15 mouse cellular contexts compared by ENCODE assay signal in genomic region chr17:48433006-48433655, GRCm38 (mm10). TPM values are rescaled to one million over a fixed set of nuclear protein-coding genes. Genes with fewer than 3 reads are reported as not detected.
DNase-seq lines count a peak whose midpoint lies in the region; ATAC-seq and TF ChIP-seq lines count a peak whose summit lies in the region.
"Had no signal": no experiment of that assay in that cellular context is flagged by ENCODE, and none has a peak within 500 bp of the region (broad histone marks: within the 10 kb centered on the region; RNA-seq: fewer than 3 reads in every experiment).

No protein-coding gene starts in this region.

- no peaks in the 10 kb centered on the region for H3K27me3 ChIP-seq in heart, embryonic 12.5 days (replicated peaks)
- H3K27me3 ChIP-seq in midbrain, embryonic 10.5 days (ENCODE audit: low read depth, poor library complexity, severe bottlenecking) = no peaks in the 10 kb centered on the region
- no peaks in the 10 kb centered on the region for H3K27me3 ChIP-seq in midbrain, embryonic 13.5 days
- no peaks in the 10 kb centered on the region for H3K27me3 ChIP-seq in myocyte (ENCODE audit: control insufficient read depth, insufficient read depth, insufficient read length)
- H3K27me3 ChIP-seq: forebrain, embryonic 13.5 days; neural tube, embryonic 12.5 days had no signal

- H3K27ac ChIP-seq in heart, embryonic 12.5 days (ENCODE audit: poor library complexity, severe bottlenecking) = peak overlapping the region; percentile 98
- H3K27ac ChIP-seq in midbrain, embryonic 10.5 days (replicated peaks) = 0 out of 2 replicates have a peak overlapping the region, but pooled peaks have one; percentile 50
- no peak overlapping the region for H3K27ac ChIP-seq in midbrain, embryonic 13.5 days
- no peak overlapping the region for H3K27ac ChIP-seq in left cerebral cortex, adult 2 months
- H3K27ac ChIP-seq: forebrain, embryonic 13.5 days; neural tube, embryonic 12.5 days had no signal

- no peak for TF ChIP-seq CTCF in left cerebral cortex, adult 2 months (IDR thresholded peaks at IDR 0.05)

- no peak for TF ChIP-seq POLR2A in myocyte (IDR thresholded peaks at IDR 0.05; ENCODE audit: insufficient read length, low read depth)

- intact Hi-C loops in heart, postnatal 25 days (cut with DNase I) = no loop called here
- intact Hi-C loops in left cerebral cortex, adult 2 months (cut with DNase I) = no loop called here

- no peak overlapping the region for H3ac ChIP-seq in myocyte (ENCODE audit: control insufficient read depth, insufficient read length)

- DNase-seq in heart, postnatal 25 days (ENCODE audit: low spot score) = no peak
- no peak for DNase-seq in midbrain, embryonic 10.5 days (ENCODE audit: low spot score)
- DNase-seq in ZHBTc4 (ENCODE audit: low read depth, low spot score) = peak; percentile 68
- no peak for DNase-seq in left cerebral cortex, adult 2 months (ENCODE audit: extremely low spot score in 1 of 2, low spot score in 2 of 2)
- DNase-seq: adrenal gland, postnatal 10 days; kidney, postnatal 25 days had no signal

- no peak for ATAC-seq in heart, embryonic 12.5 days (ENCODE audit: insufficient number of reproducible peaks, low FRiP score)
- no peak for ATAC-seq in midbrain, embryonic 13.5 days
- ATAC-seq: CD4-positive, CD25-positive, alpha-beta regulatory T cell, adult 4 months; forebrain, embryonic 13.5 days; lung, postnatal 0 days had no signal

- peaks cover 85% of the 10 kb centered on the region for H3K4me1 ChIP-seq in heart, embryonic 12.5 days (replicated peaks)
- peaks cover 20% of the 10 kb centered on the region for H3K4me1 ChIP-seq in midbrain, embryonic 10.5 days
- peaks cover 12% of the 10 kb centered on the region; the same call in 1 of the 2 replicates for H3K4me1 ChIP-seq in midbrain, embryonic 13.5 days (replicated peaks)

- no peak overlapping the region for H3K4me3 ChIP-seq in heart, embryonic 12.5 days
- no peak overlapping the region for H3K4me3 ChIP-seq in midbrain, embryonic 10.5 days
- no peak overlapping the region for H3K4me3 ChIP-seq in midbrain, embryonic 13.5 days (replicated peaks)
- peak overlapping the region; percentile 21 for H3K4me3 ChIP-seq in myocyte
- no peak overlapping the region for H3K4me3 ChIP-seq in left cerebral cortex, adult 2 months
- H3K4me3 ChIP-seq: forebrain, embryonic 13.5 days; neural tube, embryonic 12.5 days had no signal

- WGBS in heart, embryonic 12.5 days = 64% methylated on average over 20 of the region's 20 CpGs
- WGBS in midbrain, embryonic 10.5 days = 86% methylated on average over 20 of the region's 20 CpGs
- 83% methylated on average over 20 of the region's 20 CpGs for WGBS in midbrain, embryonic 13.5 days

- no peaks in the 10 kb centered on the region for H3K9me3 ChIP-seq in heart, embryonic 12.5 days (replicated peaks)
- no peaks in the 10 kb centered on the region for H3K9me3 ChIP-seq in midbrain, embryonic 10.5 days (replicated peaks)
- no peaks in the 10 kb centered on the region for H3K9me3 ChIP-seq in midbrain, embryonic 13.5 days
- H3K9me3 ChIP-seq: forebrain, embryonic 13.5 days; neural tube, embryonic 12.5 days had no signal

- peak overlapping the region; percentile 81 for H3K4me2 ChIP-seq in heart, embryonic 12.5 days
- no peak overlapping the region for H3K4me2 ChIP-seq in midbrain, embryonic 13.5 days (replicated peaks)
- peak overlapping the region; percentile 32 for H3K4me2 ChIP-seq in myocyte (ENCODE audit: low read depth)
- H3K4me2 ChIP-seq: forebrain, embryonic 13.5 days; neural tube, embryonic 12.5 days had no signal

- peaks cover 8% of the 10 kb centered on the region for H3K79me2 ChIP-seq in myocyte (ENCODE audit: control insufficient read depth, insufficient read depth)

- H3K36me3 ChIP-seq in heart, embryonic 12.5 days = 0 out of 2 replicates have a peak, but pooled peaks cover 4% of the 10 kb centered on the region
- no peaks in the 10 kb centered on the region for H3K36me3 ChIP-seq in midbrain, embryonic 10.5 days
- no peaks in the 10 kb centered on the region for H3K36me3 ChIP-seq in midbrain, embryonic 13.5 days
- H3K36me3 ChIP-seq in myocyte (ENCODE audit: control insufficient read depth, insufficient read depth) = no peaks in the 10 kb centered on the region
- H3K36me3 ChIP-seq: neural tube, embryonic 12.5 days had no signal

- H3K9ac ChIP-seq in heart, embryonic 12.5 days = peak overlapping the region; percentile 85; the same call in 1 of the 2 replicates
- no peak overlapping the region for H3K9ac ChIP-seq in midbrain, embryonic 13.5 days (replicated peaks)
- H3K9ac ChIP-seq: forebrain, embryonic 13.5 days; neural tube, embryonic 12.5 days had no signal

TF ChIP-seq in myocyte, 11 proteins besides CTCF, POLR2A, EP300 and RAD21:
- TF ChIP-seq USF1 (IDR thresholded peaks at IDR 0.05; ENCODE audit: low read depth) (no peak), CEBPB (IDR thresholded peaks at IDR 0.05; ENCODE audit: insufficient read depth, poor library complexity, severe bottlenecking) (no peak), MAX (IDR thresholded peaks at IDR 0.05; ENCODE audit: low read depth) (no peak), E2F4 (IDR thresholded peaks at IDR 0.05; ENCODE audit: insufficient read depth) (no peak), REST (IDR thresholded peaks at IDR 0.05; ENCODE audit: insufficient read depth, insufficient read length) (no peak)

RNA-seq across cellular contexts. Expression of gene Apobec2, which starts 0.4 kb away (rescaled TPM):
- polyA plus RNA-seq in heart, embryonic 12.5 days (2016; fragmentation: Nextera tagmentation; extraction: Ambion mirVana) = 199 and 207 TPM in 2 replicates
- 100 to 1,000 TPM; 245 to 262 TPM for total RNA-seq in heart, postnatal 25 days (2021)
- 1.1 and 1.3 TPM in 2 replicates for polyA plus RNA-seq in midbrain, embryonic 10.5 days (2016; fragmentation: Nextera tagmentation; extraction: Ambion mirVana)
- polyA plus RNA-seq in midbrain, embryonic 13.5 days (2015; fragmentation: Nextera tagmentation; extraction: Ambion mirVana) = 0.46 and 0.58 TPM in 2 replicates
- polyA plus RNA-seq in myocyte (2012; fragmentation: generic; extraction: Trizol) = 122 TPM
- total RNA-seq in left cerebral cortex, adult 2 months (2021) = not detected

RNA-seq across cellular contexts. Expression of gene Tspo2, which starts 18.2 kb away (rescaled TPM):
- polyA plus RNA-seq in heart, embryonic 12.5 days (2016; fragmentation: Nextera tagmentation; extraction: Ambion mirVana) = 4.5 and 5.7 TPM in 2 replicates
- total RNA-seq in heart, postnatal 25 days (2021) = 1 to 10 TPM in 1 of 2 experiments, under 1 TPM in 1; 0.91 to 1.2 TPM
- 0.43 TPM in 1 of 2 replicates, not detected in the other for polyA plus RNA-seq in midbrain, embryonic 10.5 days (2016; fragmentation: Nextera tagmentation; extraction: Ambion mirVana)
- 3.2 and 3.5 TPM in 2 replicates for polyA plus RNA-seq in midbrain, embryonic 13.5 days (2015; fragmentation: Nextera tagmentation; extraction: Ambion mirVana)
- polyA plus RNA-seq in myocyte (2012; fragmentation: generic; extraction: Trizol) = not detected
- total RNA-seq in left cerebral cortex, adult 2 months (2021) = not detected
- total RNA-seq: gastrocnemius, postnatal 36 days had no signal
- polyA plus RNA-seq: CD4-positive, CD25-positive, alpha-beta regulatory T cell, adult 4 months; urinary bladder, adult 2 months had no signal

RNA-seq across cellular contexts. Expression of gene Unc5cl, which starts 21.6 kb away (rescaled TPM):
- 0.09 and 0.36 TPM in 2 replicates for polyA plus RNA-seq in heart, embryonic 12.5 days (2016; fragmentation: Nextera tagmentation; extraction: Ambion mirVana)
- under 1 TPM; 0.14 to 0.16 TPM for total RNA-seq in heart, postnatal 25 days (2021)
- 0.21 TPM in 1 of 2 replicates, not detected in the other for polyA plus RNA-seq in midbrain, embryonic 10.5 days (2016; fragmentation: Nextera tagmentation; extraction: Ambion mirVana)
- 0.23 TPM in 2 replicates for polyA plus RNA-seq in midbrain, embryonic 13.5 days (2015; fragmentation: Nextera tagmentation; extraction: Ambion mirVana)
- not detected for polyA plus RNA-seq in myocyte (2012; fragmentation: generic; extraction: Trizol)
- under 1 TPM in 1 of 2 experiments, not detected in 1; 0.30 TPM for total RNA-seq in left cerebral cortex, adult 2 months (2021)
- total RNA-seq: gastrocnemius, postnatal 36 days had no signal
- polyA plus RNA-seq: neural tube, embryonic 12.5 days had no signal

RNA-seq across cellular contexts. Expression of gene Oard1, which starts 23.3 kb away (rescaled TPM):
- polyA plus RNA-seq in heart, embryonic 12.5 days (2016; fragmentation: Nextera tagmentation; extraction: Ambion mirVana) = 43.6 and 45.4 TPM in 2 replicates
- total RNA-seq in heart, postnatal 25 days (2021) = 10 to 100 TPM; 12.9 to 14.3 TPM
- 102 and 113 TPM in 2 replicates for polyA plus RNA-seq in midbrain, embryonic 10.5 days (2016; fragmentation: Nextera tagmentation; extraction: Ambion mirVana)
- polyA plus RNA-seq in midbrain, embryonic 13.5 days (2015; fragmentation: Nextera tagmentation; extraction: Ambion mirVana) = 65.6 and 67.0 TPM in 2 replicates
- 7.5 TPM for polyA plus RNA-seq in myocyte (2012; fragmentation: generic; extraction: Trizol)
- total RNA-seq in left cerebral cortex, adult 2 months (2021) = 10 to 100 TPM; 10.0 to 10.4 TPM

RNA-seq across cellular contexts. Expression of gene Nfya, which starts 23.4 kb away (rescaled TPM):
- 13.7 and 14.0 TPM in 2 replicates for polyA plus RNA-seq in heart, embryonic 12.5 days (2016; fragmentation: Nextera tagmentation; extraction: Ambion mirVana)
- total RNA-seq in heart, postnatal 25 days (2021) = 10 to 100 TPM; 19.6 to 21.4 TPM
- 15.8 and 16.3 TPM in 2 replicates for polyA plus RNA-seq in midbrain, embryonic 10.5 days (2016; fragmentation: Nextera tagmentation; extraction: Ambion mirVana)
- polyA plus RNA-seq in midbrain, embryonic 13.5 days (2015; fragmentation: Nextera tagmentation; extraction: Ambion mirVana) = 14.2 and 15.9 TPM in 2 replicates
- polyA plus RNA-seq in myocyte (2012; fragmentation: generic; extraction: Trizol) = 17.0 TPM
- 10 to 100 TPM; 24.3 to 24.9 TPM for total RNA-seq in left cerebral cortex, adult 2 months (2021)

Comparison
In these comparisons a context has a peak if more than half of its experiments do, and no peak if none do; other contexts are left out.
1. H3K27ac ChIP-seq: peak in heart, embryonic 12.5 days (single experiment) and midbrain, embryonic 10.5 days (single experiment); none in midbrain, embryonic 13.5 days (single experiment) and left cerebral cortex, adult 2 months (single experiment).
2. RNA of gene Apobec2, which starts 0.4 kb away (polyA plus RNA-seq): 199 to 207 TPM in heart, embryonic 12.5 days and 122 TPM in myocyte (single experiment); 1.1 to 1.3 TPM in midbrain, embryonic 10.5 days and 0.46 to 0.58 TPM in midbrain, embryonic 13.5 days; every median in the first group is over 10 times any median in the second.